Mouse (Mus musculus) ES-E14 (cell line): ENCODE results near the gene Crybb1. TPM values are rescaled to one million over a fixed set of nuclear protein-coding genes. Genes with fewer than 3 reads are reported as not detected.
A peak's percentile ranks its signal among the peaks of the same experiment; 100 is the strongest.

Experiments used
- DNase-seq: peaks from one replicate; pipeline ENCODE4 v3.0.0-alpha.2; 2013; ENCODE audit warnings: low read depth, low spot score
- H3K27ac ChIP-seq: 2 replicates; pipeline ENCODE4 v1.5.1; 2012; ENCODE audit warnings: low read depth, mild to moderate bottlenecking, low read length, moderate library complexity, mixed read lengths; ENCODE audit not compliant: poor library complexity, insufficient read depth, severe bottlenecking
- H3K36me3 ChIP-seq: 2 replicates; pipeline ENCODE4 v1.6.1; 2012; ENCODE audit warnings: mild to moderate bottlenecking, low read length, moderate library complexity, mixed read lengths; ENCODE audit not compliant: control insufficient read depth, poor library complexity, insufficient read depth, severe bottlenecking
- H3K4me1 ChIP-seq, 2 experiments: fragments of 150-350 bp in 1 of 2; sonication (generic) in 1 of 2; 2 replicates each; pipeline ENCODE4 v1.6.1; 2012; ENCODE audit warnings: low read length in 2 of 2, mild to moderate bottlenecking in 1 of 2, mixed read lengths in 1 of 2; ENCODE audit not compliant: control insufficient read depth in 2 of 2, insufficient read depth in 2 of 2, poor library complexity in 1 of 2
- H3K4me3 ChIP-seq, 2 experiments: fragments of 150-350 bp in 1 of 2; sonication (generic) in 1 of 2; 2 replicates each; pipeline ENCODE4 v1.5.1; 2012; ENCODE audit warnings: low read length in 2 of 2, low read depth in 1 of 2, mild to moderate bottlenecking in 1 of 2, mixed read lengths in 1 of 2; ENCODE audit not compliant: insufficient read depth in 1 of 2, poor library complexity in 1 of 2, severe bottlenecking in 1 of 2
- H3K9ac ChIP-seq: 2 replicates; pipeline ENCODE4 v1.6.1; 2012; ENCODE audit warnings: low read depth, mild to moderate bottlenecking, low read length, mixed read lengths; ENCODE audit not compliant: poor library complexity, insufficient read depth, severe bottlenecking
- H3K9me3 ChIP-seq: fragments of 150-350 bp; sonication (generic); 2 replicates; pipeline ENCODE4 v1.6.1; 2012; ENCODE audit warnings: low read depth, mild to moderate bottlenecking, low read length; ENCODE audit not compliant: control insufficient read depth, insufficient read depth
- CHD2 ChIP-seq: IDR thresholded peaks from 2 replicates; pipeline ENCODE4 v1.6.1; 2014; ENCODE audit warnings: mild to moderate bottlenecking, low read depth, low read length, inconsistent platforms
- HCFC1 ChIP-seq: IDR thresholded peaks from 2 replicates; pipeline ENCODE4 v1.6.1; 2012; ENCODE audit warnings: low read length, inconsistent platforms, borderline replicate concordance; ENCODE audit not compliant: insufficient read depth
- MAFK ChIP-seq: IDR thresholded peaks from 2 replicates; pipeline ENCODE4 v1.6.1; 2014; ENCODE audit warnings: mild to moderate bottlenecking, low read depth, low read length, inconsistent platforms; ENCODE audit not compliant: insufficient read depth
- ZC3H11A ChIP-seq: IDR thresholded peaks from 2 replicates; pipeline ENCODE4 v1.6.1; 2012; ENCODE audit warnings: low read depth, mild to moderate bottlenecking, inconsistent platforms, low read length, borderline replicate concordance
- ZNF384 ChIP-seq: IDR thresholded peaks from 2 replicates; pipeline ENCODE4 v1.6.1; 2012; ENCODE audit warnings: low read depth, low read length, inconsistent platforms
- in situ Hi-C, 2 experiments: fragments of 600-800 bp; cut with MboI; formaldehyde crosslinking; loops; one replicate each; pipeline ENCODE4 v1.15.1; 2025; ENCODE audit warnings: low sequenced_read_pairs in 2 of 2, inconsistent platforms in 1 of 2; ENCODE audit not compliant: unreplicated experiment in 2 of 2
- total RNA-seq: library from RNA; depleted of rRNA; stranded (reverse); fragments of 300-350 nt; gene quantifications from 2 replicates; pipeline ENCODE4 v1.2.3, GENCODE M21; 2012

The Crybb1 gene
- total RNA-seq, 1 experiment, result not detected

GRCm38 (mm10) chr5:112295162-112295561 is 39.5 kb downstream of the Crybb1 start:
- in situ Hi-C loops, result no loop called here
- H3K4me3 ChIP-seq, result no peak overlapping the region
- no peak overlapping the region for H3K27ac ChIP-seq
- peak overlapping the region; percentile 15; the same call in 1 of the 2 replicates for H3K9ac ChIP-seq
- no peaks in the 10 kb centered on the region for H3K9me3 ChIP-seq
- TF ChIP-seq ZNF384 (no peak), HCFC1 (no peak), CHD2 (no peak), ZC3H11A (no peak), MAFK (no peak)
- 0 out of 2 replicates have a peak, but pooled peaks cover 2% of the 10 kb centered on the region for H3K36me3 ChIP-seq
- H3K4me1 ChIP-seq, result peaks cover 8 to 53% of the 10 kb centered on the region in 2 experiments
- DNase-seq, result peak; percentile 56

- H3K27ac ChIP-seq, result no peak overlapping the region
- DNase-seq, result no peak
- 0 out of 2 replicates have a peak, but pooled peaks cover 2% of the 10 kb centered on the region for H3K36me3 ChIP-seq
- H3K9ac ChIP-seq, result no peak overlapping the region
- in situ Hi-C loops, result no loop called here
- H3K9me3 ChIP-seq, result no peaks in the 10 kb centered on the region
- peaks cover 8 to 54% of the 10 kb centered on the region in 2 experiments for H3K4me1 ChIP-seq
- H3K4me3 ChIP-seq, result no peak overlapping the region
- TF ChIP-seq HCFC1 (no peak), ZC3H11A (no peak), MAFK (no peak), CHD2 (no peak), ZNF384 (no peak)
Measured at GRCm38 (mm10) chr5:112295564-112295963, 39.9 kb downstream of the Crybb1 start.

DNA sequence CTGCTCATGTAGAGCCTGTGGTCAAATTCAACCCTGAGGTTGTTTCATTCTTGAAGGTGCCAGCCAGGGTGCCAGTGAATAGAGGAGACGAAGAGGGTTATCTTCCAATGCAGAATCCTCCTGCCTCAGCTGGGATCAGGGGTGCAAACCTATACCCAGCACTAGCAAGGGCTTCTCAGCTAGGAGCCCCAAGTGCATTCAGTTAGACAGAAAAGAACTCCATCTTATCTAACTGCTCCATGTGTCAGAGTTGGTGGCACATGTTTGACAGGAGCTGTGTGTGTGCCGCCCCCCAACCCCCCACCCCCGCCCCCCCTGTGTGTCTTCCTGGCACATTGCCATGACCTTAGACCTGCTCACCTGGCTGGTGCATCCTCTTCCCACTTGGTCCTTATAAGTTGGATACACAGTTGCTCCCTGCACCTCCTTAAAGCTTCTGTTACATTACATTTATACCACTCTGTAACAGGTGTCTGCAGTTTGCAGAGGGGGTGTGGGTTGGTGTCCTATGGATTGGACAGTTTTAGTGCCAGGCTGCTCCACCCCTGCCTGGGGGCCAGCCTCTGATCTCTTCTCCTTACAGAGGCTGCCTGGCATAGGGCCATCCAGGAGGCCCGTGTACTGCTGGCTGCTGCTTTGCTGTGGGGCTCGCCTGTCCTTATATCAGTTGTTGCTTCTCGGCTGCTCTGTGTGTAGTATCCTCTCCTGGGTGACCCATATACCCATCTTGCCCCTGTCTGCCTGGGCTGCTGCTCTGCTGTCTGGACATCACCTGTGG is 41.0 kb downstream of the Crybb1 start:
- Histone ChIP-seq H3K36me3 (0 out of 2 replicates have a peak, but pooled peaks cover 2% of the 10 kb centered on the region), H3K9me3 (no peaks in the 10 kb centered on the region), H3K27ac (no peak overlapping the region), H3K4me1 (peaks cover 8 to 43% of the 10 kb centered on the region in 2 experiments), H3K9ac (no peak overlapping the region), H3K4me3 (no peak overlapping the region)
- in situ Hi-C loops, result no loop called here
- TF ChIP-seq CHD2 (no peak), MAFK (no peak), ZNF384 (no peak), HCFC1 (no peak), ZC3H11A (no peak)
- DNase-seq, result no peak

DNA sequence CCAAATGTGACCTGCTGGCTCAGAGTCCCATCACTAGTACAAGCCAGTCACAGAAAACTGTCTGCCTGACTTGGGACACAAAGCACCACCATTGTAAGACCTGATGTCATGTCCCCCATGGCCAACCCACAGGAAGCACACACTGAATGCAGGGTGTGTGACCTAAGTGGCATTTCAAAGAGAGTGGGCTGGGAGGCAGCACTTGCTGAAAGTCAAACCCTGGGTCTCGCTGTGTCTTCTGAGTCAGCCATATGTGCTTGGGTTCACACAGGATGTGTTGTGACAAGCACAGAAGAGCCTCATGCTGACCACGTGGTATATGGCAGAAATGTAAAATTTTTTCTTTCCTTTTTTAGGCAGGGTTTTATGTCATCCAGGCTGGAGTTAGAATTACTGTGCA is 41.6 kb downstream of the Crybb1 start:
- Histone ChIP-seq H3K9me3 (no peaks in the 10 kb centered on the region), H3K27ac (no peak overlapping the region), H3K4me1 (peaks cover 8 to 43% of the 10 kb centered on the region in 2 experiments), H3K9ac (no peak overlapping the region), H3K36me3 (0 out of 2 replicates have a peak, but pooled peaks cover 2% of the 10 kb centered on the region), H3K4me3 (no peak overlapping the region)
- TF ChIP-seq MAFK, result no peak
- TF ChIP-seq ZC3H11A, result no peak
- in situ Hi-C loops, result no loop called here
- no peak for DNase-seq
